Mouse (Mus musculus) C2C12 (cell line): ENCODE results near the gene Micall1. TPM values are rescaled to one million over a fixed set of nuclear protein-coding genes. Genes with fewer than 3 reads are reported as not detected.
A peak's percentile ranks its signal among the peaks of the same experiment; 100 is the strongest.

Experiments
- H3K27me3 ChIP-seq: one replicate; pipeline ENCODE4 v1.6.1; 2011; ENCODE audit not compliant: control insufficient read depth, insufficient read depth, insufficient read length
- H3K36me3 ChIP-seq: one replicate; pipeline ENCODE4 v1.6.1; 2011; ENCODE audit not compliant: control insufficient read depth, insufficient read depth
- H3K4me3 ChIP-seq: one replicate; pipeline ENCODE4 v1.5.1; 2011; ENCODE audit warnings: mild to moderate bottlenecking, control low read depth; ENCODE audit not compliant: poor library complexity, insufficient read depth, severe bottlenecking
- H3K79me2 ChIP-seq: one replicate; pipeline ENCODE4 v1.6.1; 2011; ENCODE audit not compliant: control insufficient read depth, insufficient read depth
- H3K79me3 ChIP-seq: one replicate; pipeline ENCODE4 v1.6.1; 2011; ENCODE audit warnings: low read depth, control low read depth
- H3ac ChIP-seq: one replicate; pipeline ENCODE3; 2011; ENCODE audit warnings: low read depth; ENCODE audit not compliant: control insufficient read depth, insufficient read length
- CEBPB ChIP-seq: IDR thresholded peaks from one replicate; pipeline ENCODE4 v1.6.1; 2011; ENCODE audit warnings: low read depth, mild to moderate bottlenecking, control low read depth, moderate library complexity
- CTCF ChIP-seq: IDR thresholded peaks from one replicate; pipeline ENCODE4 v1.5.1; 2011; ENCODE audit not compliant: control insufficient read depth, insufficient read depth, insufficient read length
- FOSL1 ChIP-seq: IDR thresholded peaks from one replicate; pipeline ENCODE4 v1.8.0; 2011; ENCODE audit warnings: mild to moderate bottlenecking, low read length; ENCODE audit not compliant: poor library complexity, insufficient read depth, severe bottlenecking
- MAX ChIP-seq: IDR thresholded peaks from one replicate; pipeline ENCODE4 v1.6.1; 2011; ENCODE audit warnings: mild to moderate bottlenecking, control low read depth
- MYOD1 ChIP-seq: IDR thresholded peaks from one replicate; pipeline ENCODE4 v1.6.1; 2011; ENCODE audit warnings: low read depth; ENCODE audit not compliant: control insufficient read depth, insufficient read length
- MYOG ChIP-seq: IDR thresholded peaks from one replicate; pipeline ENCODE4 v1.6.1; 2011; ENCODE audit not compliant: control insufficient read depth, insufficient read length; ENCODE audit errors: extremely low read depth
- USF1 ChIP-seq: IDR thresholded peaks from one replicate; pipeline ENCODE4 v1.6.1; 2011; ENCODE audit warnings: low read depth, mild to moderate bottlenecking, control low read depth, moderate library complexity
- polyA plus RNA-seq: library from polyadenylated mRNA; unstranded; fragments of >200 nt; fragmentation: generic; extraction: Trizol; gene quantifications from one replicate; pipeline ENCODE4 v1.2.1, GENCODE M21; 2012; ENCODE audit warnings: missing spikeins

Gene Micall1
- polyA plus RNA-seq, 1 experiment, result 12.7 TPM

- Histone ChIP-seq H3K79me3 (peaks cover 7% of the 10 kb centered on the region), H3K27me3 (no peaks in the 10 kb centered on the region), H3K79me2 (peaks cover 15% of the 10 kb centered on the region), H3K36me3 (no peaks in the 10 kb centered on the region), H3ac (no peak overlapping the region), H3K4me3 (no peak overlapping the region)
- no peak for TF ChIP-seq MAX
- no peak for TF ChIP-seq MYOG
- TF ChIP-seq CTCF, result no peak
- TF ChIP-seq USF1, result no peak
Observed at GRCm38 (mm10) chr15:79066276-79066675, 42.4 kb upstream of the Micall1 start.

DNA sequence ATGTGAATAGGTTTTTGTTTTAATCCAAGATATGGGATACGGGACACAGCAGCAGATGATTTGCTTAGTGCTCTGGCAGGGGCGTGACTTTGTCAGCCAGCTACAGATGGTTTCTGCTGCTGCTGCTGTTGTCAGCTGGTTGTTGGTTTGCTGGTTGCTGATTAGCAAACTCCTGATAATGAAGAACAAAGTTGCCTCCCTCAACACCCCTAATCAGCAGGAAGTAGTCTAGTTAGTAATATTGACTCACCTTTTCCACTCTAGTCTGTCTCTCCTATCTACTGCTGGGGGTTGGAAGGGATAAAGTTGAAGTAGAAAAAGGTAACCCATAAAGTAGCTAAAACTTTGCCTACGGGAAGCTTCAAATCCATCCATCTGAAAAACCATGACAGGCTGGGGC, 41.1 kb upstream of the Micall1 start:
- no peak for TF ChIP-seq CTCF
- TF ChIP-seq USF1, result no peak
- no peak for TF ChIP-seq MYOD1
- no peak for TF ChIP-seq CEBPB
- TF ChIP-seq MYOG, result no peak
- no peak for TF ChIP-seq MAX
- TF ChIP-seq FOSL1, result no peak
- H3ac ChIP-seq, result no peak overlapping the region
- H3K79me2 ChIP-seq, result peaks cover 1% of the 10 kb centered on the region
- no peaks in the 10 kb centered on the region for H3K36me3 ChIP-seq
- no peak overlapping the region for H3K4me3 ChIP-seq
- no peaks in the 10 kb centered on the region for H3K79me3 ChIP-seq
- no peaks in the 10 kb centered on the region for H3K27me3 ChIP-seq

DNA sequence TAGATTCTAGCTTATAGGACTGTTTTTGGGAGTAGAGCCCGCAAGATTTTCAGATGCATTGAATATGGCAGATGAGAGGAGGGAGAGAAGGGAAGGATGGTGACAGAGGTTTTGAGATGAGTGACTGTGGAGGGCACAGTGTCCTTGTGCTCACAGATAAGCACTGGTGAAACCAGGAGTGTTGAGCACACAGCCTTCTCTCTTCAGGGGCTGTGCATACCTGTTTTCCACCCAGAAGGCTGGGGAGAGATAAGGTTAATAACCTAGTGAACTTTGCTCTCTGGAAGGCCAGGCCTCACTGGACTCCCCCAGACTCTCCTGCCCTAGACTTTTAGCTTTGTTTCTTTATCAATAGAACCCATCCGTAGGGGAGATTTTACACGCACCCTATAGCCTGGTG, 40.3 kb upstream of the Micall1 start:
- no peak for TF ChIP-seq CTCF
- TF ChIP-seq FOSL1, result no peak
- no peak for TF ChIP-seq MYOD1
- TF ChIP-seq USF1, result no peak
- no peak for TF ChIP-seq MAX
- no peak for TF ChIP-seq CEBPB
- TF ChIP-seq MYOG, result no peak
- no peaks in the 10 kb centered on the region for H3K79me3 ChIP-seq
- no peak overlapping the region for H3ac ChIP-seq
- H3K27me3 ChIP-seq, result no peaks in the 10 kb centered on the region
- no peaks in the 10 kb centered on the region for H3K36me3 ChIP-seq
- no peaks in the 10 kb centered on the region for H3K79me2 ChIP-seq
- no peak overlapping the region for H3K4me3 ChIP-seq

DNA sequence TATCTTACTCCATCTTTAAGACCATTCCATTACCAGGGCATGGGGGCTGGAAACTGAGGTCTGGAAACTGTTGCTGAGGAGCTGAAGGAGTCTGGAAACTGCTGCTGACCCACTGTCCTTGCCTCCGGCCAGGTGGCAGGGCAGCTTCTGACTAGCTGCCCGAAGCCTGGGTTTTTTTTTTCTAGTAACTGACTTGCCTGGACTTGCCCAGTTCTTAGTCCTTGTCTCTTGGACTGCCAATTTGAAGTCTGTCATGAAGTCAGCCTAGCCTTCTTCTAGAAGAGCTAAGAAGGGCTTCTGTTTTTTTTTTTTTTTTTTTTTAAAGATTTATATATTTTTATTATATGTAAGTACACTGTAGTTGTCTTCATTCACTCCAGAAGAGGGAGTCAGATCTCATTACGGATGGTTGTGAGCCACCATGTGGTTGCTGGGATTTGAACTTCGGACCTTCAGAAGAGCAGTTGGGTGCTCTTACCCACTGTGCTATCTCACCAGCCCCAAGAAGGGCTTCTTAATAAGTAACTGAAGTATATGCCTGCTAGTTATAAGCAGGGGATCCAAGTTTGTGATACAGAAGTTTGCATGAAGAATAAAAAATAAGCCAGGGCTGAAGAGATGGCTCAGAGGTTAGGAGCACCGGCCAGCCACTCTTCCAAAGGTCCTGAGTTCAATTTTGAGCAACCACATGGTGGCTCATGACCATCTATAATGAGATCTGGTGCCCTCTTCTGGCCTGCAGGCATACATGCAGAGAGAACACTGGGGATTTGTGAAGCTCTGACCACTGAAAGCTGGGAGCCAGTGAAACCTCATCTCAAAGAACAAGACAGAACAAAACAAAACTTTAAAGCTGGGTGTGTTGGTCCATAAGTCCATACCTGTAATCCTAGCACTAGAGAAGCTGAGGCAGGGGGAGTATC, 37.3 kb upstream of the Micall1 start:
- Histone ChIP-seq H3K27me3 (no peaks in the 10 kb centered on the region), H3K79me3 (peaks cover 13% of the 10 kb centered on the region), H3K4me3 (no peak overlapping the region), H3K79me2 (peaks cover 14% of the 10 kb centered on the region), H3K36me3 (peaks cover 6% of the 10 kb centered on the region), H3ac (no peak overlapping the region)
- TF ChIP-seq CTCF (peak; percentile 37), USF1 (peak; percentile 9), MYOD1 (no peak), MAX (peak; percentile 82)

GRCm38 (mm10) chr15:79073752-79074151, 34.9 kb upstream of the Micall1 start:
- Histone ChIP-seq H3K27me3 (no peaks in the 10 kb centered on the region), H3K36me3 (peaks cover 30% of the 10 kb centered on the region), H3K4me3 (no peak overlapping the region), H3K79me3 (peaks cover 29% of the 10 kb centered on the region), H3K79me2 (peaks cover 38% of the 10 kb centered on the region), H3ac (no peak overlapping the region)
- no peak for TF ChIP-seq FOSL1
- TF ChIP-seq MAX, result no peak
- no peak for TF ChIP-seq CTCF
- no peak for TF ChIP-seq CEBPB
- no peak for TF ChIP-seq USF1
- TF ChIP-seq MYOG, result no peak
- TF ChIP-seq MYOD1, result no peak

DNA sequence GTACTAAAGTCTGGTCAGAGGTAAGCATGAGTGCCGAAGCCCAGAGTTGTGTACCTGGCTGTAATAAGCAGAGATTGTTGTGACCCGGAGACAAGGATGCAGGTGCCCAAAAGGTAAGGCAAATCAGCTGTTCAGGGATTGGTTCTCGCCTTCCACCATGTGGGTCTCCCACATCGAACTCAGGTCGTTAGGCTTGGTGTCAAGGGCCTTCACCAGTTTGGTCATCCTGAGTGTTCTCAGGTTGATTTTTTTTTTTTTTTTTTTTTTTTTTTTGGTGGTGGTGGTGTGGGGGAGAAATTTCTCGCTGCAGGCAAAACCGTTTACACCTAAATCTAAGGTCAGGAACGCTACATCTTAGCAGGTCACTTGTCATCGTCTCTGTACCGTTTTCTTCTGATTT, 34.3 kb upstream of the Micall1 start:
- no peaks in the 10 kb centered on the region for H3K27me3 ChIP-seq
- peaks cover 44% of the 10 kb centered on the region for H3K79me2 ChIP-seq
- no peak for TF ChIP-seq CEBPB
- peaks cover 35% of the 10 kb centered on the region for H3K36me3 ChIP-seq
- peak overlapping the region; percentile 100 for H3K4me3 ChIP-seq
- peak overlapping the region; percentile 73 for H3ac ChIP-seq
- H3K79me3 ChIP-seq, result peaks cover 29% of the 10 kb centered on the region
